Mouse (Mus musculus) stomach, embryonic 14.5 days (tissue): ENCODE data around the gene 1700001C19Rik. TPM values are rescaled to one million over a fixed set of nuclear protein-coding genes. Genes with fewer than 3 reads are reported as not detected.

Experiments used
- ATAC-seq: fragments of 200-750 bp; cut with Nextera tagmentation; 2 replicates; pipeline ENCODE4 v1.8.0; 2017; ENCODE audit warnings: low read depth, moderate TSS enrichment; ENCODE audit not compliant: insufficient number of reproducible peaks, insufficient read depth, low FRiP score
- H3K27ac ChIP-seq: fragments of 300-500 bp; sonication (generic); 2 replicates; pipeline ENCODE4 v1.5.1; 2014; ENCODE audit warnings: mild to moderate bottlenecking, low read length, moderate library complexity, mixed read lengths
- H3K27me3 ChIP-seq: fragments of 300-500 bp; sonication (generic); 2 replicates; pipeline ENCODE4 v1.6.1; 2014; ENCODE audit warnings: low read length, control low read depth, mixed read lengths; ENCODE audit not compliant: control insufficient read depth, insufficient read depth
- H3K36me3 ChIP-seq: fragments of 300-500 bp; sonication (generic); 2 replicates; pipeline ENCODE4 v1.6.1; 2014; ENCODE audit warnings: mild to moderate bottlenecking, control low read depth, low read length, moderate library complexity, mixed read lengths; ENCODE audit not compliant: control insufficient read depth, insufficient read depth
- H3K4me1 ChIP-seq: fragments of 300-500 bp; sonication (generic); 2 replicates; pipeline ENCODE4 v1.6.1; 2014; ENCODE audit warnings: low read length, control low read depth, mixed read lengths; ENCODE audit not compliant: control insufficient read depth, insufficient read depth
- H3K4me2 ChIP-seq: fragments of 300-500 bp; sonication (generic); replicated peaks from 2 replicates; pipeline ENCODE4 v1.6.1; 2014; ENCODE audit warnings: low read depth, low read length, control low read depth
- H3K4me3 ChIP-seq: fragments of 300-500 bp; sonication (generic); 2 replicates; pipeline ENCODE4 v1.5.1; 2014; ENCODE audit warnings: low read depth, low read length, control low read depth
- H3K9ac ChIP-seq: fragments of 300-500 bp; sonication (generic); replicated peaks from 2 replicates; pipeline ENCODE4 v1.6.1; 2014; ENCODE audit warnings: low read depth, mild to moderate bottlenecking, control low read depth, low read length, moderate library complexity, mixed read lengths
- H3K9me3 ChIP-seq: fragments of 300-500 bp; sonication (generic); 2 replicates; pipeline ENCODE4 v1.6.1; 2016; ENCODE audit warnings: low read depth, low read length, control low read depth; ENCODE audit not compliant: control insufficient read depth
- WGBS: fragments of 180-500 bp; shearing (Covaris S2); extraction: QIAGEN DNeasy Blood & Tissue Kit; methylation state at CpG from one replicate; pipeline ENCODE4 v1.1.7; 2014; 5-methylcytosine and 5-hydroxymethylcytosine counted together
- polyA plus RNA-seq: library from polyadenylated mRNA; unstranded; fragments of >200 nt; fragmentation: Nextera tagmentation; extraction: Ambion mirVana; gene quantifications from 2 replicates; pipeline ENCODE4 v1.2.1, GENCODE M21; 2014

Gene 1700001C19Rik
- polyA plus RNA-seq, 1 experiment from 2014 or later = 0.58 TPM

- 28% methylated on average over 24 of the region's 24 CpGs for WGBS
- Histone ChIP-seq H3K27ac (no peak overlapping the region), H3K27me3 (no peaks in the 10 kb centered on the region), H3K9ac (0 out of 2 replicates have a peak overlapping the region, but pooled peaks have one; percentile 18), H3K9me3 (no peaks in the 10 kb centered on the region), H3K4me2 (peak overlapping the region; percentile 37), H3K4me3 (peak overlapping the region; percentile 25; the same call in 1 of the 2 replicates), H3K36me3 (no peaks in the 10 kb centered on the region), H3K4me1 (peaks cover 6% of the 10 kb centered on the region; the same call in 1 of the 2 replicates)
- ATAC-seq = no peak
These were observed 42.8 kb downstream of the 1700001C19Rik start for GRCm38 (mm10) chr17:47394223-47394869.

DNA sequence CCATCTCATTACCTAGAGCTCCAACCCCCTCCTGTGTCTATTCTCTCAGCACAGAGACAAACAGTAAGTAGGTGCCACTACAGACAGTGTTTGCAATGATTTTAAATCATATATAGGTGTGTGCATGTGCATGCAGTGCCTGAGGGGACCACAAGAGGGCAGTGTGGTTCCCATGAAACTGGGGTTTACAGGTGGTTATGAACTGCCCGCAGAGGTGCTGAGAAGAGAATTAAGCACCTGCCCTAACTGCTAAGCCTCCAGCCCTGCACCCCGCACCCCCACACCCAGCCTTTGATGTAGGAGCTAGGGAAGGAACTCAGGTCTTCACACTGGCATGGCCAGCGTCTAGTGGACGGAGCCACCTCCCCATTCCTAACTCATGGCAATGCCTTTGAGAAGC lies 50.5 kb downstream of the 1700001C19Rik start:
- H3K27me3 ChIP-seq = no peaks in the 10 kb centered on the region
- no peak overlapping the region for H3K4me3 ChIP-seq
- ATAC-seq = no peak
- no peaks in the 10 kb centered on the region for H3K9me3 ChIP-seq
- H3K4me1 ChIP-seq = no peaks in the 10 kb centered on the region
- 62% methylated on average over 4 of the region's 4 CpGs for WGBS
- no peak overlapping the region for H3K9ac ChIP-seq
- H3K36me3 ChIP-seq = no peaks in the 10 kb centered on the region
- H3K4me2 ChIP-seq = no peak overlapping the region
- no peak overlapping the region for H3K27ac ChIP-seq

DNA sequence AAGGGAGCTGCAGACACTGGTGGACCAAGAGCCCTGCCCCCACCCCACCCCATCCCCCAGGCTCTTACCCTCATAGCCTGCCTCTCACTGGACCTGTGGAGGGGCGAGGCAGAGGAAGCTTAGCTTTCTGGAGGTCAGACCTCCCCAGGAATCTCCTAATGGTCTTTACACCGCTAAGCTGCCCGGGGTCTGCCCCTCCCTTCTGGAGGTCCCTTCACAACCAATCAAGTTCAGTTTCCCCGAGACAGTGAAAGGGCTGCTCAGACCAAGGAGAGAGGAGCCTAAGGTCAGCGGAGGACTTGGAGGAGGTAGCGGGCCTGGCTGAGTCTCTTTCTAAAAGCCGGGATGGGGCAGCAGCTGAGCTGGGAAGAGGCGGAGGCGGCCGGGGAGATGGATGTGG lies 52.0 kb downstream of the 1700001C19Rik start, which contains the start of gene Guca1b:
TSS of gene Guca1b (plus strand) at position 249 of the 400 bp plus-strand sequence.
- 28% methylated on average over 10 of the region's 10 CpGs for WGBS
- H3K4me2 ChIP-seq = no peak within 1 kb of the TSS
- no peak for ATAC-seq
- H3K36me3 ChIP-seq = no peaks in the 10 kb centered on the region; the same call in 1 of the 2 replicates
- H3K4me1 ChIP-seq = no peaks in the 10 kb centered on the region
- H3K9ac ChIP-seq = no peak within 1 kb of the TSS
- no peak within 1 kb of the TSS for H3K4me3 ChIP-seq
- H3K27me3 ChIP-seq = no peaks in the 10 kb centered on the region
- no peaks in the 10 kb centered on the region for H3K9me3 ChIP-seq
- H3K27ac ChIP-seq = no peak within 1 kb of the TSS

DNA sequence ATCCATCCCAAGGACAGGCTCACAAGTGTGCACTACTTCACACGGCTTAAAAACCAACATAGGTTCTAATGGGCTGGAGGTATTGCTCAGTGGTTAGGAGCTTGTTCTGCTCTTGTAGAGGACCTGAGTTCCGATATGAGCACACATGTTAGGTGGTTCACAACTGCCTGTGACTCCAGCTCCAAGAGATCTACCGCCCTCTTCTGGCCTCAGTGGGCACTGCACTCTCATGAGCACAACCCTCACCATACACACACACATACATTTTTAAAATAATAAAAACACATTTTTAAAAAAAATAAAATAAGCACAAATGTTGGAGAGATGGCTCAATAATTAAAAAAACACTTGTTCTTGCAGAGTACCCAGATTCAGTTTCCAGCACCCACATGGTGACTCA lies 53.1 kb downstream of the 1700001C19Rik start:
- H3K9ac ChIP-seq = no peak overlapping the region
- no peak overlapping the region for H3K4me3 ChIP-seq
- H3K4me1 ChIP-seq = no peaks in the 10 kb centered on the region
- WGBS = 92% methylated on average over 3 of the region's 3 CpGs
- H3K27ac ChIP-seq = no peak overlapping the region
- no peaks in the 10 kb centered on the region for H3K9me3 ChIP-seq
- no peaks in the 10 kb centered on the region for H3K27me3 ChIP-seq
- H3K4me2 ChIP-seq = no peak overlapping the region
- ATAC-seq = no peak
- H3K36me3 ChIP-seq = peaks cover 8% of the 10 kb centered on the region; the same call in 1 of the 2 replicates

GRCm38 (mm10) chr17:47383266-47383665 lies 53.9 kb downstream of the 1700001C19Rik start:
- Histone ChIP-seq H3K27me3 (no peaks in the 10 kb centered on the region), H3K9me3 (no peaks in the 10 kb centered on the region), H3K4me1 (no peaks in the 10 kb centered on the region), H3K36me3 (peaks cover 8% of the 10 kb centered on the region; the same call in 1 of the 2 replicates), H3K27ac (no peak overlapping the region), H3K4me2 (no peak overlapping the region), H3K4me3 (no peak overlapping the region), H3K9ac (no peak overlapping the region)
- no peak for ATAC-seq
- 70% methylated on average over 4 of the region's 4 CpGs for WGBS

- ATAC-seq = no peak
These were observed 55.3 kb downstream of the 1700001C19Rik start for GRCm38 (mm10) chr17:47381917-47382316.

GRCm38 (mm10) chr17:47378133-47378532 lies 59.0 kb downstream of the 1700001C19Rik start:
- ATAC-seq = no peak
- WGBS = 76% methylated on average over 15 of the region's 15 CpGs
- H3K36me3 ChIP-seq = peaks cover 52% of the 10 kb centered on the region

More at GRCm38 (mm10) chr17:47381917-47382316, 55.3 kb downstream of the 1700001C19Rik start:
- Histone ChIP-seq H3K9ac (no peak overlapping the region), H3K9me3 (no peaks in the 10 kb centered on the region), H3K27me3 (no peaks in the 10 kb centered on the region), H3K27ac (no peak overlapping the region), H3K4me3 (no peak overlapping the region), H3K4me1 (no peaks in the 10 kb centered on the region), H3K4me2 (no peak overlapping the region), H3K36me3 (peaks cover 16% of the 10 kb centered on the region; the same call in 1 of the 2 replicates)
- WGBS = 87% methylated on average over 11 of the region's 11 CpGs

GRCm38 (mm10) chr17:47376779-47377280 lies 60.3 kb downstream of the 1700001C19Rik start:
- no peaks in the 10 kb centered on the region for H3K4me1 ChIP-seq
- H3K4me3 ChIP-seq = no peak overlapping the region
- 88% methylated on average over 6 of the region's 6 CpGs for WGBS
- H3K9me3 ChIP-seq = no peaks in the 10 kb centered on the region
- H3K9ac ChIP-seq = no peak overlapping the region
- peaks cover 59% of the 10 kb centered on the region for H3K36me3 ChIP-seq
- no peak for ATAC-seq
- no peak overlapping the region for H3K4me2 ChIP-seq
- no peak overlapping the region for H3K27ac ChIP-seq
- H3K27me3 ChIP-seq = no peaks in the 10 kb centered on the region

More at GRCm38 (mm10) chr17:47378133-47378532, 59.0 kb downstream of the 1700001C19Rik start:
- Histone ChIP-seq H3K9ac (no peak overlapping the region), H3K4me3 (no peak overlapping the region), H3K27me3 (no peaks in the 10 kb centered on the region), H3K9me3 (no peaks in the 10 kb centered on the region), H3K4me1 (no peaks in the 10 kb centered on the region), H3K4me2 (no peak overlapping the region), H3K27ac (no peak overlapping the region)
